9 mouse cellular contexts compared by ENCODE assay signal in the genomic region with DNA sequence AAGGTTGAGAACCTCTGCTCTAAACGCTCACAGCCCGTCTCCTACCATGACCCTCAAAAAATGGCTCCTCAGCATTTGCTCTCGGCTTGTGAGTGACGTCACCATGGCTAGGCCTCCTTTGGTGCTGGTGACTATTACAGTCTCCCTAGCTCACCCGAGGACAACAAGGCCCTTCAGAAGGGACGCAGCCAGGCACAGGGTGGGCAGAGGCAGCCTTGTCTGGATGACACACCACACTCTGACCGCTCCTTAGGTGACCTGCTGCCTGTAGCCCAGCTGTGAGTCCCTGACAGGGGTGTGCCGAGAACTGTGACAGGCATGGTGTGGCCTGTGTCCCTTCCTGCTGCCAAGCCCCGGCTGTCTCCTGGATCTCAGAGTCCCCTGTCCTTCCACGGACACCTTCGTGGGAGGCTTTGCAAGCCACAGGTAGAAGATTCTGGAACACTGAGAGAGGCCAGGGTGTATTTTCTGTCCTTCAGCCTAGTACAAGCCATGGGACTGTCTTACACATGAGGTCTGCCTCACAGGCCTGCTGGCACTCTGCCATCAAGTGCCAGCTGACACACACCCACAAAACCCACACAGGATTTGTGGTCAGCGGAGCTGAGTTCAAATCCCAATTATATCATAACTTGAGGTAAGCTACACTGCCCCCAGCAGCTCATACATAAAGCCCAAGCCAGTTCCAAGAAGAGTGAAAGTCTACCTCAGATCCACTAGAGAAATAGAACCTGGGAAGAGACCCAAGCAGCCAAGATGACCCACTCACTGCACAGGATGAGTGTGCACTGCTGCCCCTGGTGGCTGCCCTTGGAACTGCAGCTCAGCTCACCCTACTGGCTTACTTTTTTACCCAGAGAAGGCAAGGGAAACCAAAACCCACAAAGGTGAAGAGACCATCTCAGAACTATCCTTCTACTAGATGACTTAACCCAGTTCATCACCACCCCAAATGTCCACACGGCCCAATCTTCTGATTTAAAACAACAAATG.
A peak's percentile ranks its signal among the peaks of the same experiment; 100 is the strongest.
DNase-seq lines count a peak whose midpoint lies in the region; ATAC-seq and TF ChIP-seq lines count a peak whose summit lies in the region.
"Had no signal": no experiment of that assay in that cellular context is flagged by ENCODE, and none has a peak within 500 bp of the region (broad histone marks: within the 10 kb centered on the region; RNA-seq: fewer than 3 reads in every experiment).

No protein-coding gene starts in this region.

- WGBS in heart, embryonic 11.5 days (ENCODE audit: insufficient replicate concordance), result 87% methylated on average over 13 of the region's 13 CpGs
- 91% methylated on average over 13 of the region's 13 CpGs for WGBS in embryonic facial prominence, embryonic 10.5 days
- WGBS in hindbrain, postnatal 0 days, result 89% methylated on average over 13 of the region's 13 CpGs
- 88% methylated on average over 13 of the region's 13 CpGs for WGBS in stomach, embryonic 14.5 days

- H3K4me3 ChIP-seq in heart, embryonic 11.5 days (ENCODE audit: low read depth, low read length), result no peak overlapping the region
- no peak overlapping the region for H3K4me3 ChIP-seq in embryonic facial prominence, embryonic 10.5 days
- H3K4me3 ChIP-seq in hindbrain, postnatal 0 days (ENCODE audit: low read length), result no peak overlapping the region
- no peak overlapping the region for H3K4me3 ChIP-seq in stomach, embryonic 14.5 days (ENCODE audit: low read depth, low read length)

- ATAC-seq in heart, embryonic 11.5 days (replicated peaks; ENCODE audit: insufficient number of reproducible peaks, low FRiP score, low TSS enrichment), result no peak
- ATAC-seq in hindbrain, postnatal 0 days, result no peak
- ATAC-seq in stomach, embryonic 14.5 days (ENCODE audit: insufficient number of reproducible peaks, insufficient read depth, low FRiP score, low read depth), result no peak

- TF ChIP-seq CTCF in hindbrain, postnatal 0 days (IDR thresholded peaks at IDR 0.05; ENCODE audit: low read depth), result peak; percentile 95

- peaks cover 8% of the 10 kb centered on the region for H3K36me3 ChIP-seq in heart, embryonic 11.5 days (ENCODE audit: control insufficient read depth, insufficient read depth, low read length)
- H3K36me3 ChIP-seq in embryonic facial prominence, embryonic 10.5 days (replicated peaks), result peaks cover 96% of the 10 kb centered on the region
- H3K36me3 ChIP-seq in hindbrain, postnatal 0 days (ENCODE audit: insufficient read depth, low read length), result peaks cover 27% of the 10 kb centered on the region; the same call in 1 of the 2 replicates
- peaks cover 47% of the 10 kb centered on the region for H3K36me3 ChIP-seq in stomach, embryonic 14.5 days (ENCODE audit: control insufficient read depth, insufficient read depth, low read length)

- DNase-seq in heart, adult 18-20 months, result peak; percentile 75 to 94
- peak; percentile 77 for DNase-seq in adrenal gland, adult 8-10 months
- DNase-seq in embryonic facial prominence, embryonic 10.5 days (ENCODE audit: low spot score), result peak; percentile 82
- peak; percentile 81 for DNase-seq in hindbrain, postnatal 0 days (ENCODE audit: low spot score)
- peak; percentile 81 to 85 for DNase-seq in left cerebral cortex, postnatal 14 days (ENCODE audit: low spot score in 2 of 2)
- DNase-seq in naive thymus-derived CD4-positive, alpha-beta T cell, adult 2 months (ENCODE audit: low read depth), result peak; percentile 83

- H3K4me2 ChIP-seq in heart, embryonic 11.5 days, result no peak overlapping the region
- H3K4me2 ChIP-seq in hindbrain, postnatal 0 days (ENCODE audit: low read depth, low read length), result no peak overlapping the region
- no peak overlapping the region for H3K4me2 ChIP-seq in stomach, embryonic 14.5 days (replicated peaks; ENCODE audit: low read depth, low read length)

- no peaks in the 10 kb centered on the region for H3K27me3 ChIP-seq in heart, embryonic 11.5 days (ENCODE audit: control insufficient read depth, insufficient read depth, low read length)
- H3K27me3 ChIP-seq in embryonic facial prominence, embryonic 10.5 days (replicated peaks; ENCODE audit: low read depth, poor library complexity, severe bottlenecking), result no peaks in the 10 kb centered on the region
- H3K27me3 ChIP-seq in hindbrain, postnatal 0 days (ENCODE audit: insufficient read depth, low read length), result no peaks in the 10 kb centered on the region
- H3K27me3 ChIP-seq in stomach, embryonic 14.5 days (ENCODE audit: control insufficient read depth, insufficient read depth, low read length), result no peaks in the 10 kb centered on the region

- no peak overlapping the region for H3K27ac ChIP-seq in heart, embryonic 11.5 days (ENCODE audit: low read depth, low read length)
- H3K27ac ChIP-seq in embryonic facial prominence, embryonic 10.5 days (replicated peaks), result no peak overlapping the region
- no peak overlapping the region for H3K27ac ChIP-seq in hindbrain, postnatal 0 days
- H3K27ac ChIP-seq in stomach, embryonic 14.5 days (ENCODE audit: low read length), result 0 out of 2 replicates have a peak overlapping the region, but pooled peaks have one; percentile 52
- H3K27ac ChIP-seq: macrophage had no signal

- H3K9me3 ChIP-seq in heart, embryonic 11.5 days (replicated peaks; ENCODE audit: control insufficient read depth, low read length), result no peaks in the 10 kb centered on the region
- H3K9me3 ChIP-seq in embryonic facial prominence, embryonic 10.5 days, result no peaks in the 10 kb centered on the region
- H3K9me3 ChIP-seq in hindbrain, postnatal 0 days (ENCODE audit: low read length), result no peaks in the 10 kb centered on the region
- H3K9me3 ChIP-seq in stomach, embryonic 14.5 days (ENCODE audit: control insufficient read depth, low read depth, low read length), result no peaks in the 10 kb centered on the region

- no peak overlapping the region for H3K9ac ChIP-seq in heart, embryonic 11.5 days (ENCODE audit: low read depth, low read length)
- H3K9ac ChIP-seq in hindbrain, postnatal 0 days (replicated peaks; ENCODE audit: low read length), result no peak overlapping the region
- H3K9ac ChIP-seq in stomach, embryonic 14.5 days (replicated peaks; ENCODE audit: low read depth, low read length), result no peak overlapping the region

- peaks cover 10% of the 10 kb centered on the region for H3K4me1 ChIP-seq in heart, embryonic 11.5 days (ENCODE audit: control insufficient read depth, insufficient read depth, low read length)
- peaks cover 38% of the 10 kb centered on the region for H3K4me1 ChIP-seq in embryonic facial prominence, embryonic 10.5 days
- H3K4me1 ChIP-seq in hindbrain, postnatal 0 days (ENCODE audit: insufficient read depth, low read length), result peaks cover 9% of the 10 kb centered on the region
- H3K4me1 ChIP-seq in stomach, embryonic 14.5 days (ENCODE audit: control insufficient read depth, insufficient read depth, low read length), result peaks cover 41% of the 10 kb centered on the region

- intact Hi-C loops in left cerebral cortex, postnatal 14 days (cut with DNase I), result loop anchor here (5.0 kb wide), 1 partner anchor 111 kb away; a partner anchor contains a TSS
